In the genomic region with DNA sequence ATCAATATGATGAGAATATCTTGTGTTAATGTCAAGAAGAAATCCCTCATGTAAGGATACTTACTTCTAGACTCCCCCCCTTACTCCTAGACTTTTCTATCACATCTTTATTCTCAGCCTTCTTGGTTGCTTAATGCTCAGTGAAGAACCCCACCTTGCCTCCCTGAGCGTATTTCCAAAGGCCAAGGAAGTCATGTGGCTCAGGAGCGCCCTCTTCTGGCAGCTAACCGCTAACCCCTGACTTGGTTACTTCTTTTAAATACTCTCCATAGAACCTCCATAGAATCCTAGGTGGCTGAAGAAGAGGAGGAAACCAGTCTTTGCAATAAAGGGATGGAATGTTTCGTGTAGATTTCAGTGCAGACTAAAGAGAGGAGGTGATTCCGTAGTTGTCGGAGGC, we compare ENCODE assay signal across 9 mouse cellular contexts.
DNase-seq lines count a peak whose midpoint lies in the region; ATAC-seq and TF ChIP-seq lines count a peak whose summit lies in the region.
"Had no signal": no experiment of that assay in that cellular context is flagged by ENCODE, and none has a peak within 500 bp of the region (broad histone marks: within the 10 kb centered on the region; RNA-seq: fewer than 3 reads in every experiment).

No protein-coding gene starts in this region.

- H3K36me3 ChIP-seq in intestine, postnatal 0 days (ENCODE audit: control insufficient read depth, insufficient read depth), result 0 out of 2 replicates have a peak, but pooled peaks cover 6% of the 10 kb centered on the region
- no peaks in the 10 kb centered on the region for H3K36me3 ChIP-seq in midbrain, postnatal 0 days (ENCODE audit: insufficient read depth, low read length)
- H3K36me3 ChIP-seq in splenic B cell, adult 2 months (ENCODE audit: control insufficient read depth, insufficient read depth, low read length, poor library complexity, severe bottlenecking), result peaks cover 2% of the 10 kb centered on the region

- peak; percentile 31 for DNase-seq in right cerebral cortex, adult 18-20 months
- DNase-seq in right cerebral cortex, postnatal 36 days (ENCODE audit: low spot score in 2 of 2), result no peak
- peak; percentile 78 for DNase-seq in cerebellum, adult 8-10 months
- DNase-seq in frontal cortex, postnatal 36 days (ENCODE audit: low spot score in 2 of 2), result peak; percentile 58 to 63
- DNase-seq in left cerebral cortex, postnatal 4 days, result peak; percentile 77
- DNase-seq in midbrain, postnatal 0 days (ENCODE audit: low spot score), result peak; percentile 84
- peak; percentile 90 for DNase-seq in splenic B cell, adult 2 months (ENCODE audit: low read depth, low spot score)

- no peaks in the 10 kb centered on the region for H3K9me3 ChIP-seq in intestine, postnatal 0 days (ENCODE audit: control insufficient read depth)
- H3K9me3 ChIP-seq in midbrain, postnatal 0 days (ENCODE audit: low read length), result no peaks in the 10 kb centered on the region
- H3K9me3 ChIP-seq: neural tube, embryonic 12.5 days had no signal

- H3K4me2 ChIP-seq in intestine, postnatal 0 days (replicated peaks; ENCODE audit: low read depth), result no peak overlapping the region
- no peak overlapping the region for H3K4me2 ChIP-seq in midbrain, postnatal 0 days (ENCODE audit: low read depth, low read length, poor library complexity, severe bottlenecking)
- H3K4me2 ChIP-seq: neural tube, embryonic 12.5 days had no signal

- no peaks in the 10 kb centered on the region for H3K27me3 ChIP-seq in intestine, postnatal 0 days (replicated peaks; ENCODE audit: control insufficient read depth, insufficient read depth, low read length)
- H3K27me3 ChIP-seq in midbrain, postnatal 0 days (ENCODE audit: insufficient read depth, low read length), result no peaks in the 10 kb centered on the region
- H3K27me3 ChIP-seq in splenic B cell, adult 2 months (ENCODE audit: control insufficient read depth, insufficient read depth, low read length, poor library complexity, severe bottlenecking), result no peaks in the 10 kb centered on the region
- H3K27me3 ChIP-seq: neural tube, embryonic 12.5 days had no signal

- peak; percentile 96 for TF ChIP-seq CTCF in intestine, postnatal 0 days (IDR thresholded peaks at IDR 0.05; ENCODE audit: low read depth)
- TF ChIP-seq CTCF in midbrain, postnatal 0 days (IDR thresholded peaks at IDR 0.05), result peak; percentile 89

- H3K4me3 ChIP-seq in intestine, postnatal 0 days (ENCODE audit: low read depth, low read length), result no peak overlapping the region
- no peak overlapping the region for H3K4me3 ChIP-seq in midbrain, postnatal 0 days (ENCODE audit: low read depth, low read length)
- H3K4me3 ChIP-seq: neural tube, embryonic 12.5 days had no signal

- H3K9ac ChIP-seq in intestine, postnatal 0 days (ENCODE audit: low read depth, low read length), result no peak overlapping the region
- no peak overlapping the region for H3K9ac ChIP-seq in midbrain, postnatal 0 days (replicated peaks; ENCODE audit: low read length, poor library complexity, severe bottlenecking)
- H3K9ac ChIP-seq: neural tube, embryonic 12.5 days had no signal

- no peaks in the 10 kb centered on the region for H3K4me1 ChIP-seq in intestine, postnatal 0 days (replicated peaks; ENCODE audit: control insufficient read depth, insufficient read depth, low read length)
- no peaks in the 10 kb centered on the region for H3K4me1 ChIP-seq in midbrain, postnatal 0 days (ENCODE audit: insufficient read depth, low read length)
- H3K4me1 ChIP-seq: neural tube, embryonic 12.5 days had no signal

- ATAC-seq in intestine, postnatal 0 days, result peak; percentile 52; the same call in 1 of the 2 replicates
- no peak for ATAC-seq in midbrain, postnatal 0 days (ENCODE audit: low FRiP score)

- no peak overlapping the region for H3K27ac ChIP-seq in intestine, postnatal 0 days (ENCODE audit: low read depth, low read length)
- no peak overlapping the region for H3K27ac ChIP-seq in midbrain, postnatal 0 days (ENCODE audit: low read depth, low read length)
- H3K27ac ChIP-seq: neural tube, embryonic 12.5 days had no signal

- WGBS in intestine, postnatal 0 days, result 30% methylated on average over 6 of the region's 6 CpGs
- WGBS in midbrain, postnatal 0 days, result 36% methylated on average over 6 of the region's 6 CpGs

- intact Hi-C loops in left cerebral cortex, postnatal 4 days (cut with DNase I), result no loop called here

Comparison
In these comparisons a context has a peak if more than half of its experiments do, and no peak if none do; other contexts are left out.
1. DNase-seq: peak in right cerebral cortex, adult 18-20 months (single experiment), cerebellum, adult 8-10 months (single experiment), frontal cortex, postnatal 36 days (2 of 2), left cerebral cortex, postnatal 4 days (single experiment), midbrain, postnatal 0 days (single experiment) and splenic B cell, adult 2 months (single experiment); none in right cerebral cortex, postnatal 36 days (0 of 2).